Mouse (Mus musculus) heart, postnatal 36 days (tissue): ENCODE measurements around the gene Fbxo39. TPM values are rescaled to one million over a fixed set of nuclear protein-coding genes. Genes with fewer than 3 reads are reported as not detected.

Experiments used
- DNase-seq, 2 experiments: peaks; one replicate each; pipeline ENCODE4 v3.0.0; 2021 to 2022
- intact Hi-C: fragments of 180-260 bp; cut with DNase I; formaldehyde crosslinking; loops from one replicate; pipeline ENCODE4 v1.15.1; 2025
- total RNA-seq, 2 experiments: library from RNA; stranded (reverse); gene quantifications; 2 replicates each; pipeline ENCODE4 v1.2.3; 2021

The Fbxo39 gene
- total RNA-seq: not detected

DNA sequence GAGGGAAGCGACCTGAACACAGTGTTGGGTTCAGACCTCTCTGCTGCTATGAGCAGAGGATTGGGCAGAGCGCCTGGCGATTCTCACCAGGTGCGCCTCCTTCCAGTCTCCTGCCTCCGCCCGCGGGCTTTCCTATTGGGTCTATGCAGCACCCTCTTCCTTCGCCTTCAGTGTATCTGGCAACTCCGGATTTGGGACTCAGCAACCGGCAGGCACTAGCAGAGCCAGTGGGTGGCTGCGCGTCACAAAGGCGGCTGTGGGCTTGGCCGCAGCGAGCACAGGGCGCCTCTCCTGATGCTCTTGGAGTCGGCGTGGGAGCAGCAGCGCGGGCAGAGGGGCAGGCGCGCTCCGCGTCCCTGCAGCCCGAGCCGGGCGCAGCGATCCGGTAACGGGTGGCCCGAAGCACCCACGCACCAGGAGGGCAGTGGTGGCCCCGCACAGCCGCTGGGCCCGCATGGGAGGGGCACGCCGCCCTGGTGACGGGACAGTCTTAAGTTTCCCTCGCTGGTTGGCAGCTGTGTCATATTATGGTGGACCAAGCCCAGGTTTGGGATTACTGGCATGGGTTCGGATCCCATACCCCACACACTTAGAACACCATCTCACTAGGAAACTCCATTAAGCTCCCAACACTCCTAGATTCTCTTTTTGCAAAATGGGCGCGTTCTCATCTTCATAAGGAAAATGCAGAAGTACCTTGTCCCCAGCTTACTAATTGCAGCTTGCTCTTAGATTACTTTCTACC is at the start of gene Fbxo39:
TSS of gene Fbxo39 (plus strand) at position 294 of the 745 bp plus-strand sequence.
- DNase-seq: no peak
- intact Hi-C loops: no loop called here

DNA sequence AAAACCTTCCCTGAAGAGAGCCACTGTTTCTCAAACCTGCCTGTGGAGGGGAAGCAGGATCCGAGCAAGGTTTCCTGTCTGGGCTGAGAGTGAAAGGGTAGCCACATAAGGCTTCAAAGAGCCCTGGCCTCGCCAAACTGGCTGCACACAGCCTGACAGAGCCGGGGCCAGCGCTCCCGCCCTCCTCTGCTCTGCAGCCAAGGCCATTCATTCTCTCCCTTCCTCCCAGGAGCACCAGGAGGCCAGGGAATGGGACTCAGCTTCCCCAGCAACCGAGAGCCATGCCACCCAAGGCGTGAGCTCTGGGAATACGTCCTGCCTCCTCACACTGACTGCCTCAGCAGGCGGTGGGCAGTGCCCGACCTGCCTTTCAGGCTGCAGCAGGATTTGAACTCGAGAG is 48.8 kb upstream of the Fbxo39 start:
- DNase-seq: peak in 1 of 2 experiments; percentile 8
- intact Hi-C loops: no loop called here

DNA sequence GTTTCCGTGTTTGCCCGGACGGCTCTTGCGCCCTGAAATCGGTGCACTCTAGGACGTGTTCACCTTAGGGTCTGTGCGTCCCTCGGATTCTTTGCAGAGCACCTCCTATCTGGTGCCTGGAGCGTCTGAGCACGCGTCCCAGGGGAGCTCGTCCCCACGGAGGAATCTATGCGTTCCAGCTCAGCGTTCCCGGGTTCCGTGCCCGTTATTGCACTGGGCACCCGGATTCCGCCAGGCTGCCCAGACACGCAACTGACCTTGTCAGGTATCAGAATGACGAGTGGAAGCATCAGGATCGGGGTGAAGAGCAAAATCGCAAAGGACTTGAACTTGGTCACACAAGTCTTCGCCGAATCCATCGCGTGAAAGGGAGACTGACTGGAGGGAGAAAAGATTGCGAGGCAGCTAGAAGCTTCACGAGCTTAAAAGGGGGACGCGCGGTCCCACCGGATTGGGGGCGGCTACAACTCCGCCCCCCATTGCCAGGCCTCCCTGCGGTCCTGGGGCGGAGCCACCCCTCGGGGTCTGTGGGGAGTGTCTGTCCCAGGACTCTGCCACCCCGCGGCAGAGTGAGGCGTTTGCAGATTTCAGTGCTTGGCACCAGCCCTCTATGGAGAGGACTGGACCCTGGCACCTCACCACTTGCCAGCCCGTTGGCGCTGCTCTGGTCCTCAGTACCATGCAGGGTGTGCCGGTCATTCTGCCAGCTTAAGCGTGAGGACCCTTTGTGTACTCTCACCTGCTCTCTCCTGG is 47.9 kb upstream of the Fbxo39 start:
- intact Hi-C loops: loop anchor here (2.0 kb wide), 1 partner anchor 42 kb away; no protein-coding TSS in a partner anchor

DNA sequence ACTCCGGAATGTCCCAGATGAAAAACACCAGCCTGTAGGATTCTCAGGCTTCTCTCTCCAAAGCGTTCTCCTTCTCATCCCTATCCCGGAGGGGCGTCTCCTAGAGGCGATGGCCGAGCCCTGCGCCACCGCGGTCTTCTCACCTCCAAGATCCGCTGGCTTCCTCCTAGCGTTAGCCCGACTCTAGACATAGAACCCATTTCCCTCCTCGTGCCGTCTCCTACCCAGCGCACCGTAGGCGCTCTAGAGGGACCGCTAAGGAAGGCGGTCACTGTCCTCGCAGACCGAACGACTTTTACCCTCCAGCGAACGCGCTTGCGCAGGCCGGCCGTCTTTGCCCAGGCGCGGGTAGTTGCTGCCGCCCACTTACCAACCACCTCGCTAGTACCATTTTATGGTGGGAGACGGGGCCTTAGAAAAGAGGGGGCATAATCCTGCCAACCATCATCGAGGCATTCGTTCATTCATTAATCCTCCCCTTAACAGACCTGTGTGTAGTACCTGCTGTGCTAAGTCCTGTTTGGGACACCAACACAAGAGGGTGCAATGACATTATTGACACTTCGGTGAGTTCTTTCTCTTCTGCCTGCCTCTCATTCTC is 47.2 kb upstream of the Fbxo39 start, which contains the start of gene Slc13a5:
TSS of gene Slc13a5 (minus strand) at position 263 of the 601 bp plus-strand sequence.
- intact Hi-C loops: loop anchor here (2.0 kb wide), 1 partner anchor 42 kb away; no protein-coding TSS in a partner anchor
- peak in 1 of 2 experiments; percentile 11 for DNase-seq

More for the DNA sequence above, 47.9 kb upstream of the Fbxo39 start:
- DNase-seq: peak; percentile 26 to 31

DNA sequence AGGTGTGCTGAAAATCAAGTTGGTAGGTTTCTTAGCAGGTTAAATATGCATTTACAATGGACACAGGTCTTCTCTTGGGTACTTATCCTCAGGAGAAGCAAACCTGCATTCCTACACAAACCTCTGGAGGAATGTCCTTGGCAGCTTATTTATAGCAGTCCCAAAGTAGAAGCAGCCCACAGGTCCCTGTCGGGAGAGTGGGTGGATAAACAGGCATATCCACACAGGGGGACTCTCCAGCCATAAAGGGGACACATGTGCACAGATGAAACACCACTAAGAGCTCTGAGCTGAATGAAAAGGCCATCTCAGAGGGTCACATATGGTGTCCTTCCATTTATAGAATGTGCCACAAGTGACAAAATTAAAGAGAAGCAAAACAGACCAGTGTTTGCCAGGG is 42.5 kb upstream of the Fbxo39 start:
- no peak for DNase-seq
- intact Hi-C loops: no loop called here

DNA sequence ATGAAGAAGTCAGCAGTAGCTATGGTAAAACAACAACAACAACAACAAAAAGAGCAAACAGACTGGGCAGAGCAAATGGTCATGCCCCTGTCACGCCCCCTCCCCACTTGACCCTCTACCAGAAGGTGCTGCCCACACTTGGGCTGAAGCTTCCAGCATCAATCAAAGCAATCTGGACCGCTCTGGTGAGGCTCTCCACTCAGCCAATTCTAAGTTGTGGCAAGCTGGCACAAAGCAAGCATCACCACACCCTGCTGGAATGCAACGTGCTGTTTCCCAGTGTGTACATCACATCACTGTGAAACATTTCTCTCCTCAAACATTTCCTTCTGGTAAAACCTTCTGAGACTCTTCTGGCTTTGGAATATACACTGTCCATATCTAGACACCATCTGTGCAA is 40.9 kb upstream of the Fbxo39 start:
- DNase-seq: no peak
- intact Hi-C loops: no loop called here

DNA sequence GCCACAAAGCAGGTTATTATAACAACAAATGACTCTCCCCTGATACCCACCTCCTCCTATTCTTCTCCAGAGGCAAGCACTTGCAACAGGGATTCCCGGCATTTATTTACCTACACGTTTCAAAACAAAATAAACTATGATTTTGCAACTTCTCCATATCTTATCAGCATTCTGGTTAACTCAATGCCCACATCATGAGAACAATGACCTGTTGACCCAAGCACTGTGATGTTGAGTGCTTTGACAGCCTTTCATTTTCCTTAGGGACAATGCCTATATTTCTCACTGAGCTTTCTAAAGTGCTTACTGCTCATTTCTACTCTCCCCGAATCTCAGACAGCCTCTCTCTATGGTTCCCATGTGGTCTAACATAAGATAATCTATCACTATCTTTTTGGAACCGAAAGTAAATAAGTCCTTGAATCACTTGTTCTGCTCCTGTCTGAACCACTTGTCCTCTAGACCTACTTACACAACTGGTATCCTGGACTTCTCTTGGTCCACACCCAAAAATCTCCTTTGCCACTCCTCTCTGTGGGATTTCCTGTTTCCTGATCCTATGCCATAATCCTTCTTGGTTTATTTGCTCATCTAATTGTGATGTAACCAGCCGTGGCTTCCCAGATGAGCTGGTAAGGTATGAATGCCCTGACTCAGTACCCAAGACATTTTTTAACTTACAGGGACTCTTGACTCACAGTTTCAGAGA is 32.9 kb upstream of the Fbxo39 start:
- intact Hi-C loops: no loop called here
- DNase-seq: no peak

DNA sequence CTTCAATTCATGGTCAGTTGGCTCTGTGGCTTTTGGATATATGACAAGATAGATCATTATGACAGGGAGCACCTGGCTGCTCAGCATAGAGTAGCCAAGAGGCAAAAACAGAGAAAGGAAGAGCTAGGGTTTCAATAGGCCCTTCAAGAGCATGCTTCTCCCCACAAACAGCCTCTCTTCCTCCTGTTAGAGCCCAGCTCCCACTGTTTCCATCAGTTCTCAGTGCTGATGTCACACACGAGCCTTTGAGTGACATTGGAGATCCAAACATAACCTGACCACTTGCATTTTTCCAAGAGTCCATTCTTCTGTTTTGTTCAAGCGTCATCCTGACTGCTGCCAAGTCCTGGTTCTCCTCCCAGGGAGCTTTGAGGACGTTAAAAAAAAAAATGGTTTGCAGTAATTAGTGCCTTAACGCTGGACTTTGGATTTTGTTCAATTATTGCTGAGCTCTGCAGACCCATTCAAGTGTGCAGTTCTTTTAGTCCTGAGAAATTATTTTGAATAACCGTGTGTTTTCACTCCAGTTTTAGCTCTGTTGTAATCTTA is 32.3 kb upstream of the Fbxo39 start:
- DNase-seq: no peak
- intact Hi-C loops: no loop called here

DNA sequence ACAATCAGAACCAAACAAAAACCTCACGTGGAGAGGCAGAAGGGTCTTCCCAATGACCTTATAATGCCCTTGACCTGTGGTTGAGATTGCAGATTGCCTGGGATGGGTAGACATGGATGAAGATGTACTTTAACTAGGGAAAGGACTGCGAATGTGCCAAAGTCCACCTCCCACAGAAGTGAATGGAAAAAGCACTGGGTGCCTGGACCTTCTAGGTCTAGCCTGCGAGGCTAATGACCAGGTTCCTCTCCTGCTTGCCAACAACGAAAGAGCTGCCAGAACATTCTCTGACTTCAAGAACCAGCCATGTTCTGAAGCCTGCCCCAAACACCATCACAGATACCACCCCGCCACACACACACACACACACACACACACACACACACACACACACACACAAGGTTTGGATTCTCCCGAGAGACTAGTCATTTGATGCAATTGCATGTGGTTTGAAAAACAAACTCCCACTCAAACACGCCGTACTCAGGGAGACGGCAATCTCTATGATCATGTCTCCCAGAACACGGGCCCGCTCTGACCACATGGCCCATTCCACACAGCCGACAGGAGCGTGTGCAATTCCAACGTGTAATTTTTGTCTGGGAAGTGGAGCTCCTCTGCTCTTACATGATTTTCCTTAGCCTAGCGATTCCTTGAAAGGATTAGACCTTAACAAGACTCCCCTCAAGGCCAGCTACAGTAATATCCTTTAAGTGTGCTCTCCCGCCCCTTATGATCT is 30.6 kb upstream of the Fbxo39 start:
- intact Hi-C loops: no loop called here
- DNase-seq: no peak

DNA sequence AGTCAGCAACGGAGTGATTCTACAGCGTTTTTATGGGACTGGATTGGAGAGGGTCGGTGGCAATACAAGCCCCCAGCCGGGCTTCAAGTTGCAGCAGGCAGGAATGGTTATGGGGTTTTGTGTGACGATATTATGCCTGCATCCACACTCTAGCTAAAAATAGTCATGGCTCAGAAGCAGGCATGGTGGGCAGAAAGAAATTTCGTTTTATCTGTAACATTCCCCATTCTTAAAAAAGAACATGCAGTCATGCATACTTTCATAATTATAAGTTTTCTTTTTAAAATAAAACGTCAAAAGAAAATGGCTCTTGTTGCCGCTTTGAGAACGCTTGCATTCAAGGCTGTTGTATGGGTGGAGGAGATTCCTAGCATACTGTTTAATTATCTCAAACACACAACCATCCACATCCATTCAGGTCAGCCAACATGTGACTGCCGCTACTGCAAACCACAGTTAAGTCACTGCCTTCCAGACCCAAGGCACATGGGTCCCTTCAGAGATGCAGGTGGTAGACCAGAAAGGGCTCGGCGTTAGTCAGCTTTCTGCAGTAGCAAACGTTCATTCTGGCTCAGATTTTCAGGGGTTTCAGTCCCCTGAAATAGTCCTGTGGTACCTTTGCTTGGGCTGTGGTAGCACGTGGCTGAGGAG is 29.6 kb upstream of the Fbxo39 start:
- intact Hi-C loops: no loop called here
- DNase-seq: no peak

DNA sequence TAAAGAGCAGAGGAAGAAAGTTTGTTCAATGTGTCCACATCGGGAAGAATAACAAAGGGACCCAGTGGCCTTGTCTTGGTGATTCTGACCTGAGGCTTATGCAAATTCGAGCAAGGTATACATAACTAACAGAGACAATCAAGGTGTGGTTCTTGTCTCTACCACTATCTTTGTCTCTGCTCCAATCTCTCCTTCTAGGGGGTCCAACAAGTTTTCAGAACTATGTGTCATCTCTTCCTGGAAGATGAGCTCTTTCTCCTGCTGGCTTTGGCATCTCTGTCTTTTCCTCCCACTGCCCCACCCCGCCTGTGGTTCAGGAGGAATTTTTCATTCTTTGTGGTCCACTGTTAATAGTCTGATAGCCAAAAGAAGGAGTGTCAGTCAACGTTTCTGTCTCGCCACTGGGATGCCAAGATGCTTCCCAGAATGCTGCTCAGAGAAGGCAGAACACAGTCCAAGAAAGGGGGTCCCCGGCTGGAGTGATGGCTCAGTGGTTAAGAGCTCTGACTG is 28.2 kb upstream of the Fbxo39 start:
- DNase-seq: no peak
- intact Hi-C loops: no loop called here

DNA sequence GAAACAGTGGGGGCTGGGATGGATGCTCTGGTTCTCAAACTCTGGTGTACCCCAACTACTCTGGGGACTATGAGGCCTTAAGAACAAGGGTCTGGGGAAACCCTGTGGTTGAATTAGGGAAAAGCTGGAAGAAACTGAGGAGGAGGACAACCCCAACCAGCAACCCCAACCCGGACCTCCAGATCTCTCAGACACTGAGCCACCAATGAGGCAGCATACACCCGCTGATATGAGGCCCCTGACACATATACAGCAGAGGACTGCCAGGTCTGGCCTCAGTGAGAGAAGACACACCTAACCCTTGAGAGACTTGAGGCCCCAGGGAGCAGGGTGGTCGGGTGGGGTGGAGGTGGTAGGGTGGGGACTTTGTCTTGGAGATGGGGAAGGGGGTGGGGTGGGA is 27.6 kb upstream of the Fbxo39 start:
- intact Hi-C loops: no loop called here
- no peak for DNase-seq

DNA sequence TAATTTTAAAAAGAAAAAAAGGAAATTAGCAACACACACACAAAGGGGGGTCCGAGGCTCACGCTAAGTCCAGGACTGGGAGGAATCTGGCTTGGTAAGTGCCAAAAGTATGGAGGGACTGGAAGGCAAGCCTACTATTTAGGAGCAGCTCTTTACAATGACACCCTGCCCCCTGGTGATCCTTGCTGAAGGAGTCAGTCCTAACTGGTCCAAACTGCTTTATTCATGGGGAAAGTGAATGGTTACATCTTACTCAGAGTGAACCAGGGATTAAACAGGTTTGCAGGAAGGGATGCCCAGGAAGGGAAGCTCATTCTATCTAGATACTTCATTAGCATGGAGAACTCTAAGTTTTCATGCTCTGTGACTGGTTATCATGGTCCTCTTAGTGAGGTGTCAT is 27.1 kb upstream of the Fbxo39 start:
- intact Hi-C loops: no loop called here
- no peak for DNase-seq

DNA sequence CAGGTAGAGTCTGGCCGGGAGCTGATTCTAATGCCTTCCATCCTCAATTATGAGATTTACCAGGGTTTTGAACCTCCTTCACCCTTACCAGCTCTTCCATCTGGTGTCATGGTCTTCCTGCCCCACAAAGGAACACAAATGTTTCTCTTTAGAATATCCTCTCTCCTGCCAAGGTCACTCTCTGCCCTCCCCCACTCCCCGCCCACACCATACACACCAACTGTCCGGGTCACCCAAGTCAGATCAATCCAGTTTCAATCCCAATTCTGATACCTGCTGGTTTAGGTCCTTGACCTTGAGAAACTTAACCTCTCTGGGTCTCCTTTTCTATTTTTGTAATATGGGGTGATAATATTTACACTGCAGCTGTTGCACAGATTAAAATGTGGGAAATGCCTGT is 26.7 kb upstream of the Fbxo39 start:
- no peak for DNase-seq

DNA sequence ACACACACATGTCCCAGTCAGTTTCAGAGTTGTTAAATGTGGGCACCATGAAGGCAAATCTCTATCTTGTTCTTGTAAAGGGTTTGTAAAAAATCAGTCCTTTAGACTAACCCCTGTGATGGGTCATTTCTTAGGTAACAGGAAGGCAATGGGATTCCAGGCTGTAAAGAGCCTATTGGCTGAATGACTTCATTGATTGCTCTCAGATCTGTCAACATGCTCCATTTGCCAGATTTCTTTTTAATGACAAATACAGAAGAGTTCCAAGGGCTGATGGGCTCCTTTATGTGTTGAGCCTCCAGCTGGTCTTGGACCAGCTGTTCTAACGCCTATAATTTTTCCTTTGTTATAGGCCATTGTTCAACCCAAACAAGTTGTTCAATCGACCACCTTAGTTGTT is 21.1 kb upstream of the Fbxo39 start:
- intact Hi-C loops: no loop called here
- DNase-seq: no peak

More for the DNA sequence above, 26.7 kb upstream of the Fbxo39 start:
- intact Hi-C loops: no loop called here

DNA sequence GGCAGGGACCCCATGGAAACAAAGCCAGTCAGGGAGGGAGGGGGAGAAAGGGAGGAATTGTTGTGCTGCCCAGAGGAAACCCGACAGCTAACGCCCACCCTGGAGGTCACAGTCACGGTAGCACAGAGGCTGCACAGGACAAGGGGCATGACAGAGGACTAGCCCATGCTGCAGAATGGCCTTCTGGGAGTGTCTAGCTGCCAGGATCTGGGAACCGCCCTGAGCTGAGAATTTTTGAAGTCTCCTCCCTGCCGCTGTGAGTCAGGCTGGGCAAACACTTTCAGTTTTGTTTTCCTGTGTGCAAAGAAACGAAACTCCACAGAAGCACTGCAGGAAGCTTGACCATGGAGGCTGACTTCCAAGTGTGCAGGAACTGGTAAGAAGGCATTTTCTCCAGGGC is 12.9 kb upstream of the Fbxo39 start, which contains the start of gene Xaf1:
TSS of gene Xaf1 (plus strand) at position 296 of the 400 bp plus-strand sequence.
- DNase-seq: peak; percentile 71 to 75
- intact Hi-C loops: no loop called here

DNA sequence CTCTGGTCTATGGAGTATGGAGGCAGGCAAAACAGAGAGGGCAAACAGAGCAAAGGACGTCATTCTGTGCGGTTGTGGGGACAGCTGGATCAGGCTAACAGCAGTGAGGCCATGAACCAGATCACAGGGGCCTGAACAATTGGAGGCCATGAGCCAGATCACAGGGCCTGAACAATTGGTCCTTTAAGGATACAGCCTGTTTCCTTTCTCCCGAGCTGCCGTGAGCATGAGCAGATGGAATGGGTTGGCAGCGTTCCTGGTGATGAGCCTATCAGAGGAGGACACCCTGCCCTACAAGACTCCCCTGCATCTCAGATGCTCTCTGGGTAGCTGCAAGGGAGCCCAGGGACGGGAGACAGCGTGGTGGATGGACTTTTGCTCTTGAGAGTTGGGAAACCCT is 12.0 kb upstream of the Fbxo39 start:
- peak; percentile 53 to 59 for DNase-seq
- intact Hi-C loops: no loop called here

DNA sequence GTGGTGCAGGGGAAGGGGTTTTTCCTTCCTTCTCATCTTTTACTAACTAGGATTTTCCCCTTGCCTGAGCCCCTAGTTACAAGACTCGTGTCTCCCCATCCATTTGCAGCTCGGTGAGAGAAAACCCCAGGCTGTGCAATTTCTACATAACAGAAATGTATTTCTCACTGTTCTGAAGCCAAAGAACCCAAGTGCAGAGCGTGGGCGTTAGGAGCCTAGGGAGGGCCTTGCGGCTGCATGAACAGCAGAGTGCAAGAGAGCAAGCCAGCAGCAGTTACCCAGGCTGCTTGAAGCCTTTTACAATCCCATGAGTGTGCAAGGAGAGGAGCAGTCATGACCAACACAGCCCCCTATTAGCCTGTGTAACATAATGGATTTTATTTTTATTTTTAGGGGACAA is 6.8 kb upstream of the Fbxo39 start:
- DNase-seq: no peak
- intact Hi-C loops: no loop called here

DNA sequence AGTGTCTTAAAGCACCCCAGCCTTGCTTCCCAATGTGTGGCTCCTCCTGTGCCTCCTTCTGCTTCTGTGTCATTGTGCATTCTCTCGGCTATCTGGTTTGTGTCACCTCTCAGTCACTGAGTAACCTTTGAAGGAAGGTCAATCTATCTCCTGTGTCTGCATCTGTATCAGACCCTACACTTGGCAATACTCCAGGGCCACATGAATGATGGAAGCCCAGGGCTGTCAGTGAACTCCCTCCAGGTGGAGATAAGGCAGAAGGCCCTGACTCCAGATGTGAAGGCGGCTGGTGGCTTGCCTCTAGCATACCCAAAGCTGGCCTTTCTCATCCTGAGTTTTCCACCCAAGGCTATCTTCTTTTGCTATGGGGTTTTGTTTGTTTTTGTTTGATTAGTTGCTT is 5.3 kb upstream of the Fbxo39 start:
- no peak for DNase-seq
- intact Hi-C loops: no loop called here
